Mouse (Mus musculus) thymus, adult 2 months (tissue): Measurements from ENCODE around the gene Ell2. TPM values are rescaled to one million over a fixed set of nuclear protein-coding genes. Genes with fewer than 3 reads are reported as not detected.

ENCODE experiments used
- DNase-seq: peaks from one replicate; pipeline ENCODE4 v3.0.0; 2021
- H3K27ac ChIP-seq: fragments of 200-500 bp; 2 replicates; pipeline ENCODE4 v1.5.1; 2012; ENCODE audit warnings: low read length, control low read depth; ENCODE audit not compliant: control insufficient read depth, insufficient read depth
- H3K27me3 ChIP-seq: fragments of 200-500 bp; 2 replicates; pipeline ENCODE4 v1.6.1; 2012; ENCODE audit warnings: mild to moderate bottlenecking, low read length, moderate library complexity, mixed read lengths; ENCODE audit not compliant: control insufficient read depth, insufficient read depth
- H3K36me3 ChIP-seq: fragments of 200-500 bp; 2 replicates; pipeline ENCODE4 v1.6.1; 2012; ENCODE audit warnings: mild to moderate bottlenecking, low read length, moderate library complexity; ENCODE audit not compliant: control insufficient read depth, insufficient read depth
- H3K4me1 ChIP-seq: fragments of 200-500 bp; replicated peaks from 2 replicates; pipeline ENCODE4 v1.6.1; 2012; ENCODE audit warnings: low read length; ENCODE audit not compliant: control insufficient read depth, insufficient read depth
- H3K4me3 ChIP-seq: fragments of 200-500 bp; 2 replicates; pipeline ENCODE4 v1.5.1; 2012; ENCODE audit warnings: mild to moderate bottlenecking, low read length, control low read depth, moderate library complexity; ENCODE audit not compliant: control insufficient read depth, insufficient read depth
- CTCF ChIP-seq: fragments of 200-500 bp; IDR thresholded peaks from 2 replicates; pipeline ENCODE4 v1.5.1; 2012; ENCODE audit warnings: mild to moderate bottlenecking, control low read depth, low read length, moderate library complexity, borderline replicate concordance; ENCODE audit not compliant: control insufficient read depth, poor library complexity, insufficient read depth; ENCODE audit errors: extremely low read depth
- POLR2A ChIP-seq: fragments of 200-500 bp; IDR thresholded peaks from 2 replicates; pipeline ENCODE4 v1.6.1; 2012; ENCODE audit warnings: mild to moderate bottlenecking, low read length, control low read depth, moderate library complexity; ENCODE audit not compliant: control insufficient read depth, poor library complexity, insufficient read depth; ENCODE audit errors: extremely low read depth
- WGBS: fragments of 180-500 bp; shearing (Covaris S2); methylation state at CpG from one replicate; pipeline ENCODE4 v1.1.7; 2018; 5-methylcytosine and 5-hydroxymethylcytosine counted together
- polyA plus RNA-seq: library from polyadenylated mRNA; depleted of rRNA; stranded (reverse); fragments of >200 nt; gene quantifications from 2 replicates; pipeline ENCODE4 v1.2.3, GENCODE M21; 2012; rRNA removed

The Ell2 gene
- polyA plus RNA-seq, result 2.0 and 2.2 TPM in 2 replicates

GRCm38 (mm10) chr13:75706457-75706856, at the start of gene Ell2:
TSS of gene Ell2 (plus strand) at chr13:75706757.
- TF ChIP-seq POLR2A, result no peak
- no peak for TF ChIP-seq CTCF
- peak within 1 kb of the TSS; percentile 59 for H3K4me3 ChIP-seq
- WGBS, result 100% methylated on average over 1 of the region's 1 CpGs

GRCm38 (mm10) chr13:75685438-75685837, 21.1 kb upstream of the Ell2 start:
- Histone ChIP-seq H3K36me3 (no peaks in the 10 kb centered on the region), H3K27ac (no peak overlapping the region), H3K27me3 (no peaks in the 10 kb centered on the region), H3K4me1 (no peaks in the 10 kb centered on the region), H3K4me3 (no peak overlapping the region)
- DNase-seq, result no peak
- WGBS, result 96% methylated on average over 3 of the region's 3 CpGs
- TF ChIP-seq CTCF (no peak), POLR2A (no peak)

More at GRCm38 (mm10) chr13:75706457-75706856, at the start of gene Ell2:
- Histone ChIP-seq H3K36me3 (no peaks in the 10 kb centered on the region), H3K27me3 (peaks cover 18% of the 10 kb centered on the region), H3K27ac (no peak within 1 kb of the TSS), H3K4me1 (peaks cover 16% of the 10 kb centered on the region)
- DNase-seq, result no peak

- DNase-seq, result no peak
- Histone ChIP-seq H3K4me3 (no peak overlapping the region), H3K4me1 (no peaks in the 10 kb centered on the region), H3K36me3 (no peaks in the 10 kb centered on the region), H3K27me3 (no peaks in the 10 kb centered on the region), H3K27ac (no peak overlapping the region)
- WGBS, result 98% methylated on average over 4 of the region's 4 CpGs
- no peak for TF ChIP-seq POLR2A
- no peak for TF ChIP-seq CTCF
Observed at GRCm38 (mm10) chr13:75686995-75687394, 19.6 kb upstream of the Ell2 start.

GRCm38 (mm10) chr13:75691625-75692024, 14.9 kb upstream of the Ell2 start:
- no peak for TF ChIP-seq POLR2A
- no peak for TF ChIP-seq CTCF
- H3K36me3 ChIP-seq, result no peaks in the 10 kb centered on the region
- DNase-seq, result no peak
- no peak overlapping the region for H3K27ac ChIP-seq
- no peaks in the 10 kb centered on the region for H3K27me3 ChIP-seq
- no peaks in the 10 kb centered on the region for H3K4me1 ChIP-seq
- no peak overlapping the region for H3K4me3 ChIP-seq

- no peak for DNase-seq
- no peak overlapping the region for H3K27ac ChIP-seq
- no peak for TF ChIP-seq POLR2A
- no peaks in the 10 kb centered on the region for H3K36me3 ChIP-seq
- no peaks in the 10 kb centered on the region for H3K4me1 ChIP-seq
- H3K27me3 ChIP-seq, result no peaks in the 10 kb centered on the region
- H3K4me3 ChIP-seq, result no peak overlapping the region
Observed at GRCm38 (mm10) chr13:75693081-75693480, 13.5 kb upstream of the Ell2 start.

- TF ChIP-seq CTCF, result no peak
- TF ChIP-seq POLR2A, result no peak
- WGBS, result 79% methylated on average over 5 of the region's 5 CpGs
- Histone ChIP-seq H3K27me3 (peaks cover 8% of the 10 kb centered on the region), H3K4me1 (peaks cover 8% of the 10 kb centered on the region; the same call in 1 of the 2 replicates), H3K27ac (no peak overlapping the region), H3K4me3 (no peak overlapping the region), H3K36me3 (no peaks in the 10 kb centered on the region)
- DNase-seq, result no peak
Observed at GRCm38 (mm10) chr13:75702814-75703213, 3.7 kb upstream of the Ell2 start.
